Mouse (Mus musculus) lung, embryonic 15.5 days (tissue): Measurements from ENCODE around the gene Lmx1a. TPM values are rescaled to one million over a fixed set of nuclear protein-coding genes. Genes with fewer than 3 reads are reported as not detected.

ENCODE experiments used
- ATAC-seq: fragments of 200-750 bp; cut with Nextera tagmentation; 2 replicates; pipeline ENCODE4 v1.8.0; 2017; ENCODE audit warnings: moderate number of reproducible peaks, borderline replicate concordance; ENCODE audit not compliant: low FRiP score, low TSS enrichment; ENCODE audit errors: extremely low read depth
- H3K27ac ChIP-seq: fragments of 300-500 bp; sonication (generic); 2 replicates; pipeline ENCODE4 v1.5.1; 2015; ENCODE audit warnings: moderate library complexity, mild to moderate bottlenecking, inconsistent platforms
- H3K27me3 ChIP-seq: fragments of 300-500 bp; sonication (generic); 2 replicates; pipeline ENCODE4 v1.6.1; 2015; ENCODE audit warnings: inconsistent platforms
- H3K36me3 ChIP-seq: fragments of 300-500 bp; sonication (generic); 2 replicates; pipeline ENCODE4 v1.6.1; 2015; ENCODE audit warnings: inconsistent platforms
- H3K4me1 ChIP-seq: fragments of 300-500 bp; sonication (generic); 2 replicates; pipeline ENCODE4 v1.6.1; 2015; ENCODE audit warnings: inconsistent platforms
- H3K4me2 ChIP-seq: fragments of 300-500 bp; sonication (generic); 2 replicates; pipeline ENCODE4 v1.6.1; 2015; ENCODE audit warnings: inconsistent platforms, mild to moderate bottlenecking, moderate library complexity
- H3K4me3 ChIP-seq: fragments of 300-500 bp; sonication (generic); 2 replicates; pipeline ENCODE4 v1.5.1; 2015; ENCODE audit warnings: mild to moderate bottlenecking, inconsistent platforms
- H3K9ac ChIP-seq: fragments of 300-500 bp; sonication (generic); 2 replicates; pipeline ENCODE4 v1.6.1; 2015; ENCODE audit warnings: inconsistent platforms
- H3K9me3 ChIP-seq: fragments of 300-500 bp; sonication (generic); 2 replicates; pipeline ENCODE4 v1.6.1; 2016; ENCODE audit warnings: inconsistent platforms
- WGBS: fragments of 180-500 bp; shearing (Covaris S2); methylation state at CpG from one replicate; pipeline ENCODE4 v1.1.7; 2015; 5-methylcytosine and 5-hydroxymethylcytosine counted together
- polyA plus RNA-seq: library from polyadenylated mRNA; unstranded; fragments of >200 nt; fragmentation: Nextera tagmentation; extraction: Ambion mirVana; gene quantifications from 2 replicates; pipeline ENCODE4 v1.2.1, GENCODE M21; 2015

Lmx1a gene
- polyA plus RNA-seq, 1 experiment from 2014 or later = not detected

DNA sequence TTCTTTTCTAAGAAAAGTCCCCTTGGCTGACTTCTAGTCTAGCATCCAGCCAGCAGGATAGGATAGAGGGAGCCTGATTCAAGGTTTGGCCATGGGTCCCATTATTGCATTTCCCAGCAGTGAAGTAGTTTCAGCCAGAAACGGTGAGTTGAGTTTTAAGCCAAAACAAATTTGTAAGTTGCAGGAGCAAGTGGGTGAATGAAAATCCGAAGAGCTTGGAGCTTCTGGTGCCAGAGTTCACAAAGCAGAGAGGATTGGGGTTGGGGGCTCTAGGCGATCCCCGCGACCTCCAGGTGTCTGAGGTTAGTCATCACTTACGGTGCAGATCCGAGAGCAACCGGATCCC, 1.1 kb upstream of the Lmx1a start:
- Histone ChIP-seq H3K9ac (no peak overlapping the region), H3K4me1 (peaks cover 21% of the 10 kb centered on the region), H3K9me3 (no peaks in the 10 kb centered on the region), H3K27me3 (peaks cover 79% of the 10 kb centered on the region), H3K27ac (no peak overlapping the region), H3K4me3 (peak overlapping the region; percentile 49), H3K36me3 (no peaks in the 10 kb centered on the region), H3K4me2 (peak overlapping the region; percentile 94)
- no peak for ATAC-seq
- WGBS = under 1% methylated on average over 8 of the region's 8 CpGs

DNA sequence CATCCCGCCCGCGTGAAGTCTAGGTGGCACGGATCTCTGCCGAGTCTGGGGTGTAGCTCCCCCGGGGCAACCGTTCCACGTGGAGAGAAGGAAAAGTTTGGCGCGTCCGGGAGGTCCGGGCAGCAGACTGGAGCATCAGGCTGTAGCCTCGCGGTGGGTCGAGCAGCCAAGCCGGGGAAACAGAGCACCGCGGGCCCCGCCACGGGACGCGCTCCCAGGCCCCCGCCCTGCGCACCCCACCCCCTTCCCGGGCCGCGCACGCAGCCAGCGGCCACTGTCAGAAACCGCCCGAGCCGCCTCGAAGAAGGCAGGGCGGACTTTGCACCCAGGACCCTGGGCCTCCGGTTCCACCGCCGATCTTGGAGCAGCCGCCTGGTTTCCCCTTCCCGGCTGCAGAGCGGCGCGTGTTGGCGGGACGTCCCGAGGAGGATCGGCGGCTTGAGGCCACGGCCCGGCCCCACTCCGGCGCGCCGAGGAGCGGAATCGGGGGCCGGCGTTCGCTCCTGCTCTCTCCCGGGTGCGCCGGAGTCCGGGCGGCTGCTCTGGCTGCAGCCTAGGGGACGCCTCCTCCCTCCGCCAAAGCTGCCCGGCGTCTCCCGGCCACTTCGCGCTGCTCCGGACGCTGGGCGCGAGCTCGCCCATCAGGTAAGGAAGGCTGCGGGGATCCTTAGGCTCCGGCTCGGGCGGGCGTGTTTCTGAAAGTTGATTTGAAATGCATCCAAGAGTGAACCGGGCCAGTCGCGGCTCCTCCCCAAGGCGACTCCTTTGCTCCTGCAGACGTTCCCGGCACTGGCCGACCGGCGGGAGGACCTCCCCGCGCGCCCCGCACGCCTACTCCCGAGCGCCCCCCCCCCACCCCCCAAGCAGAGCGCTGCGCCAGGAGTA, 448 bp upstream of the Lmx1a start:
- ATAC-seq = peak; percentile 81
- Histone ChIP-seq H3K36me3 (no peaks in the 10 kb centered on the region), H3K9me3 (no peaks in the 10 kb centered on the region), H3K4me1 (peaks cover 21% of the 10 kb centered on the region), H3K9ac (peak overlapping the region; percentile 31; the same call in 1 of the 2 replicates), H3K4me3 (peak overlapping the region; percentile 49), H3K27me3 (peaks cover 84% of the 10 kb centered on the region), H3K27ac (no peak overlapping the region), H3K4me2 (peak overlapping the region; percentile 94)
- under 1% methylated on average over 89 of the region's 98 CpGs for WGBS

DNA sequence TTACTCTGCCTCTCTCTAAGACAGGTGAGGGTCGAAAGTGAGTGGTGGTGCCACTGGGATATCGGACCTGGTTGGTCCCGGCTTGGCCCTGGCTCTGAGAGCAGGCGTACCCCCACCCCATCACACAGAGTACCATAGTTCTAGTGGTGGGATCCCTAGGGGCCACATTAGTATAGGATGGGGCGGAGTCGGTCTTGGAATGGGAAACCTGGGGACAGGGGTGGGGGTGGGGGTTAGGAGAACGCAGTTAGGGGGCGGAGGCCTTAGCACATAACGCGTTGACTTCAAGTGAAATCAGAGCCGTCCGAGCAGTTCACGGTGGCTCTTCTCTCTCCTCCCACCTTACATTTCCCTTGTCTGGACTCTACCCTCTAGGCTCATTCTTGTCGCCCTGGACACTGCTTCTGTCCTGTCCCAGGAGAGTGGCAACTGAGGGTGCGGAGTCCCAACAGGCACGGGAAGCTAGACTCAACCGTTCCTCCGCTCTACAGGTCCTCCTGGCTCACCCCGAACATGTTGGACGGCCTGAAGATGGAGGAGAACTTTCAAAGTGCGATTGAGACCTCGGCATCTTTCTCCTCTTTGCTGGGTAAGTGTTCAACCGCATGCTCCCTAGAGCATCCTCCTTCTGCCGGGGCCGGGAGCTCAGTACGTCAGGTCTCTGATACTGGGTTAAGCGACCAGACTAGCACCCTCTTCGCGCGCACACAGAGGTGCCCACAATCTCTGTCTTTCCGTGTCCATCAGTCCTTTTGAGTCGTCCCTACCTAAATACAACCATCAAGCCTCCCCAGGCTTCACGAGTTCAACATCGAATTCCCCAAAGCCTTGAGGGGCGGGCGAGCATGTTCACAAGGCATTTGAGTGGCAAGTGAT, 463 bp downstream of the Lmx1a start:
- H3K4me1 ChIP-seq = peaks cover 21% of the 10 kb centered on the region
- H3K4me3 ChIP-seq = peak overlapping the region; percentile 49
- no peak overlapping the region for H3K27ac ChIP-seq
- H3K27me3 ChIP-seq = peaks cover 90% of the 10 kb centered on the region
- H3K36me3 ChIP-seq = no peaks in the 10 kb centered on the region
- H3K9ac ChIP-seq = no peak overlapping the region
- peak overlapping the region; percentile 94 for H3K4me2 ChIP-seq
- no peak; the same call in 1 of the 2 replicates for ATAC-seq
- no peaks in the 10 kb centered on the region for H3K9me3 ChIP-seq
- WGBS = under 1% methylated on average over 36 of the region's 36 CpGs

DNA sequence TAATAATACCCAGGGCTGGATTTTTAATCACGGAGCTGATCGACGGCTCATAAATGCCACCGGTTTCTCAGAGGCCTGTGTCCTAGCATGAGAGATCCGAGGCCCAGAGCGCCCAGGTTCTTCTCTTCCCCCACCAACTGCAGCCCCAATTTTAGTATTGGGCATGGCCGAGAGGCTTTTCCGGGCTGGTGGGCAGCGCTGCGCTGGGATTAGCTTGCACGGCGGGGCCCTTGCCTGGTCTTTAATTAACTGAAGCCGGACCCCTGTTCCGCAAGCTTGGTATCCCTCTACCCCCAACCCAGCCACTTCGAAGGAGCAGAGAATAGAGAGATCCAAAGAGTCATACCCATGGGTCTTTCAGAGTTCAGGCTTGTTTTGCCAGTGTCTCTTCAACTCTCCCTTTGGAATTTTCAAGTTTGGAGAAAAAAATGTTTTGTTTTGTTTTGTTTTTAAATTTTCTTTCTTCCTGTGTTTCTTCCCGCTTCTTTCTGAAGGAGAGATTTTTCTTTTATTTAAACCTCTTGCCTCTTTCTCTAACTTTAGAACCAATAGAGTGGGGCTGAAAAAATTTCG, 1.2 kb downstream of the Lmx1a start:
- 4% methylated on average over 17 of the region's 17 CpGs for WGBS
- Histone ChIP-seq H3K9ac (no peak overlapping the region), H3K4me2 (no peak overlapping the region), H3K27ac (no peak overlapping the region), H3K27me3 (peaks cover 97% of the 10 kb centered on the region), H3K9me3 (no peaks in the 10 kb centered on the region), H3K4me1 (peaks cover 21% of the 10 kb centered on the region), H3K36me3 (no peaks in the 10 kb centered on the region), H3K4me3 (no peak overlapping the region)
- no peak for ATAC-seq

DNA sequence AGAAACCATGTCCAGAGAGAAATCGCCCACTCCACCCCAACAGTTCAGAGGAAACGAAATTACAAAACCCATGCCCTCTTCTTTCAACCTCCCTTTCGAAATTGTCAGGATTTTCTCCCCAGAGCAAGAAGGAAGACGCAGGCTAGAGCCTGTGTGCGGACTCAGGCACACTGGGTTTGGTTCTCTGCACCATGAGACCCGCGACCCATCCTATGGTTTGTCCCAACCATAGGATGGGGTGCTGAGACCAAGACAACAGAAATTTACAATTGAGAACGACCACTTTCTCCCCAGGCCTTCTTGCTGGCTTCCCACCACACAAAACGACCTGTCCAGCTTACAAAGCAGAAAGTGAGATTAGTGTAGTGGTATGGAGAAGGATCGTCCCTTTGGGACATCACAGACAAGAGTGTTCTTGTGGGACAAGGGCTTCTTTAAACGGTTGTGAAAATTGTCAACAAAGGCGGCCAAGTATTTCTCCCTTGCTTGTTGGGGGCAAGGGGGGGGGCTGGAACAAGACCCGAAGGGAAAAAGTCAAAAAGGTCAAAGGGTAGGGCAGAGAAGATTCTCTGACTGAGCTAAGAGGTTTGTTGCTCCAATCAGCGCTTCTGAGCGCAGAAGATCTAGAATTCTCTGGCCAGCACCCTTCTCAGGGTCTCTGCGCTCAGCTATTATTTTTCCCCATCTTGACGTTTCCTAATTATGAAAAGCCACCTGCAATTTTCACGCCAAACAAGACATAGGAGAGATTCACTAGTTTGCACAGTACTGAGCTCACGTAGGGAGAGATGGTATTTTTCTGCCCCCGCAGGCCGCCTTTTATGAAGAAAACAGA, 1.9 kb downstream of the Lmx1a start:
- Histone ChIP-seq H3K4me3 (no peak overlapping the region), H3K36me3 (no peaks in the 10 kb centered on the region), H3K27ac (no peak overlapping the region), H3K4me2 (no peak overlapping the region), H3K9me3 (no peaks in the 10 kb centered on the region), H3K27me3 (peaks cover 100% of the 10 kb centered on the region), H3K4me1 (peaks cover 21% of the 10 kb centered on the region), H3K9ac (no peak overlapping the region)
- no peak for ATAC-seq
- 6% methylated on average over 21 of the region's 21 CpGs for WGBS

DNA sequence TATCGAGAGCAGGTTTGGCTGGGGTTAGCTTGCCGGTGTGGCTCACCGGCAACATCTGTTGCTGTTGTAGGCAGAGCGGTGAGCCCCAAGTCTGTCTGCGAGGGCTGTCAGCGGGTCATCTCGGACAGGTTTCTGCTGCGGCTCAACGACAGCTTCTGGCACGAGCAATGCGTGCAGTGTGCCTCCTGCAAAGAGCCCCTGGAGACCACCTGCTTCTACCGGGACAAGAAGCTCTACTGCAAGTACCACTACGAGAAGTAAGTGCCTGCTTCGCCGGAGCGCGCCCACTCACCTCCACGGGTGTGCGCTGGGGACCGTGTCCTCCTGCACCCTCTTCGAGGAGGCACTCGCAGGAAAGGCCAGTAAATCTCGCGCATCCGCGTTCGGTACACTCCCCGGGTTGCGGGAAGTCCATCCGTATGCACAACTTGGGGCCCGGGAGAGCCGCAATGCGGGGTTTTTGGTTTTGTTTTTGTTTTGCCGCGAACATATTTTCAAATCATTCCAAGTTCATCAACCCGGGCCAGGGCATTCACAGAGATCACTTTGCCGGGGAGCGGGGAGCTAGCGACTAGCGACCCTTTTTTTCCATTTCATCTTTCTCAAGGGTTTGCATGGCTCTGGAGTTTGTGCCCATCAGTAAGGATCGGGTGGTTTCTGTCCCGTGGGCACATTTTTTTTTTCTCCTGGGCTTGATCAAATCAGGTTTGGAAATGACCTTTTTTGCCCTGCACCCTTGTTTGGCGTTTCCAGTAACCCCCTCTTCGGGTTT, 3.1 kb downstream of the Lmx1a start:
- peak overlapping the region; percentile 16 for H3K4me3 ChIP-seq
- H3K27me3 ChIP-seq = peaks cover 100% of the 10 kb centered on the region
- peak overlapping the region; percentile 30 for H3K4me2 ChIP-seq
- H3K4me1 ChIP-seq = peaks cover 21% of the 10 kb centered on the region
- WGBS = 2% methylated on average over 44 of the region's 44 CpGs
- no peak for ATAC-seq
- no peaks in the 10 kb centered on the region for H3K36me3 ChIP-seq
- H3K9me3 ChIP-seq = no peaks in the 10 kb centered on the region
- no peak overlapping the region for H3K27ac ChIP-seq
- no peak overlapping the region for H3K9ac ChIP-seq

DNA sequence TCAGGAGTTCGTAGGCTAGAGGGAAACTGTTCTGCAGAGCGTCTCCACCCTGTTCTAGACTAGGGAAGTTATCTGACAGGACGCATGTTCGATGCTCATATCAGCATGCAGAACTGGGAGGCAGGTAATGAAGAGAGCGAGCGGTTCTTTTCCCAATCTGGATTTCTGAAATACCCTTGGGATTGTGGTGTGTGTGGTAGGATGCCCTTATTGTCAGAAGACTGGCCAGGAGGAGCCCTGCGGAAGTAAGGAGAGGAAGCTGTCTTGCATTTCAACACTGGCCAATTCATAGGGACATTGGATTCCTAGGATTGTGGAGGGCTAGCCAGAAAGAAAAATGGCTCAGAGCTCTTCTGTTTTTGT, 3.6 kb downstream of the Lmx1a start:
- H3K4me2 ChIP-seq = no peak overlapping the region
- no peaks in the 10 kb centered on the region for H3K9me3 ChIP-seq
- peaks cover 95% of the 10 kb centered on the region for H3K27me3 ChIP-seq
- WGBS = 3% methylated on average over 7 of the region's 7 CpGs
- H3K4me1 ChIP-seq = peaks cover 21% of the 10 kb centered on the region
- no peak overlapping the region for H3K4me3 ChIP-seq
- H3K36me3 ChIP-seq = no peaks in the 10 kb centered on the region
- ATAC-seq = no peak
- H3K9ac ChIP-seq = no peak overlapping the region
- H3K27ac ChIP-seq = no peak overlapping the region

DNA sequence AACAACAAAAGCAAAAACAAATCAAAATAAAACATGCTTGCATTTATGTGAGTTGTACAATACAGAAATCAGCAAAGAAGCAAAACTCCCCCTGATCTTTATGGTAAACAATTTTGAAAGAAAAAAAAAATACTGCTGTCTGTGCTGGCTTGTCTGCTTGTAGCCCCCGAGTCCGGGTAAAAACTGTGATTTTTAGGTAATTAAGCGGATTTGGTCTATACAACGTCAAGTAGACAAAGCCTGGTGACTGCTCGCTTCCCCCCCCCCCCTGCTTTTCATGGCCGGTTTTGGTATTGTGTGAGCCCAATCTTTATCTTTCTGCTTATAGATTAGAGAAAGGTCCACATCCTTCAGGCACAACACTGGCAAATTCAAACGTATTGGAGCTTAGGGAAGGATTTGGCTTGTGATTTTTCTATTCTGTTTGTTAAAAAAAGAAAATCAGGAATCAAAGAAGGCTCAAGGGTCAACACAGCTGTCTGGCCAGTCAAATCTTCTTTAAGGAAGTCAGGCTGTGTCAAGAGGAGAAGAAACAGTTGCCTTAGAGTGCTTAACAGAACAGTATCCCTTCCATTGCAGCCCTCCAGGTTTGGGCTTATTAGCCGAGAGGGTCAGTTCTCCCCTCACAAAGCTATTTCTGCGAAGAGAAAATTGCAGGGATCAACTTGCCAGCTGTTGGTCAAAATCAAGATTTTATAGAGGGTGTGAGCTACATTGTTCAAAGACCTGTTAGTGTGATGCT, 4.6 kb downstream of the Lmx1a start:
- no peak overlapping the region for H3K4me3 ChIP-seq
- H3K9me3 ChIP-seq = no peaks in the 10 kb centered on the region
- WGBS = 3% methylated on average over 9 of the region's 9 CpGs
- H3K4me2 ChIP-seq = no peak overlapping the region
- H3K4me1 ChIP-seq = peaks cover 15% of the 10 kb centered on the region
- no peak for ATAC-seq
- H3K27me3 ChIP-seq = peaks cover 95% of the 10 kb centered on the region
- no peak overlapping the region for H3K27ac ChIP-seq
- H3K9ac ChIP-seq = no peak overlapping the region
- no peaks in the 10 kb centered on the region for H3K36me3 ChIP-seq

DNA sequence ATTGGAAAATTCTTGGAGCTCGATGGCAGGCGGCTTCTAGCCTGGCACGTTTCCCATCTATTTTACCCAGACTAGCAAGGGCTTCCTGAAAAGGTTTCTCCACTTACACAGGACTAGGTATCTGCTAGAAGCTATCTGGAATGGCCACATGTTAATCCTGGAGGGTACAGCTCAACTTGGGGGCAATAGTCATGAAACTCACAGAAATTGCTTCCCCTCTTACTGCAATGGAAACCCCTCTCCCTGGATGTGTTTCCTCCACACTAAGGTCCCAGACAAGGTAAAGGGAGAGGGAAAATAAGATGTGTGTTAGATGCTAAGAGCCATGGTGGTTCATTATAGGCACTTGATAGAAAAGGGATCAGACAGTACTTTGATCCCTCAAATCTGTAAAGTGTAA, 5.7 kb downstream of the Lmx1a start:
- Histone ChIP-seq H3K27ac (no peak overlapping the region), H3K4me3 (no peak overlapping the region), H3K9ac (no peak overlapping the region), H3K36me3 (no peaks in the 10 kb centered on the region), H3K4me1 (peaks cover 8% of the 10 kb centered on the region; the same call in 1 of the 2 replicates), H3K27me3 (peaks cover 95% of the 10 kb centered on the region), H3K9me3 (no peaks in the 10 kb centered on the region), H3K4me2 (no peak overlapping the region)
- 21% methylated on average over 3 of the region's 3 CpGs for WGBS
- no peak for ATAC-seq

DNA sequence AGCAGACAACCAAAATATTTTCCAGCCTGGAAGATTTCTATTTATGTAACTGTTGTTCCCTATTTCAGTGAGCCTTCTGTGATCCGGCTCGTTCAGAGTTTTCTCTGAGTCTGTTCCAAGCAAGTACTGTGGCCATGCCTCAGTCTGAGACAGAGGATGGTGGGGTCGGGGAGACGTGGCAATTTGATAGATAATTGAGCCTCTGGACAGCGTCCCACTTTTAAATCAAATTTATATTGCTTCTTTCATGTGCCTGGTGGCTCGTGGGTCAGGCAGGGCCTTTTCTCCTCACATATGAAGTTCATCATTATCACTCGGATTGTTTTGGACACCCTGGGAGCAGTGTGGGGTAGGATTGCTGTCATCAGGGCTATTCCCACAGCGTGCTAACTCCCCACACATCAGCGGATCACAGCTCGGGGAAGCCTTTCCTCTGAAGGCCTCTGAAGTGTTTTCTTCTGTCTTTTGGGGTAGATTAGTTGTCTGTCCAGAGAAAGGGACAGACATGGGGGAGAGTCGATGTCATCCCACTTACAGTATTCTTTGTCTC, 6.9 kb downstream of the Lmx1a start:
- 26% methylated on average over 11 of the region's 11 CpGs for WGBS
- H3K27me3 ChIP-seq = peaks cover 93% of the 10 kb centered on the region
- no peaks in the 10 kb centered on the region for H3K9me3 ChIP-seq
- H3K4me1 ChIP-seq = peaks cover 8% of the 10 kb centered on the region; the same call in 1 of the 2 replicates
- H3K27ac ChIP-seq = no peak overlapping the region
- no peak overlapping the region for H3K4me3 ChIP-seq
- H3K4me2 ChIP-seq = no peak overlapping the region
- H3K9ac ChIP-seq = no peak overlapping the region
- H3K36me3 ChIP-seq = no peaks in the 10 kb centered on the region
- peak; percentile 59; the same call in 1 of the 2 replicates for ATAC-seq
